Mouse (Mus musculus) ES-CJ7 (cell line): ENCODE measurements around the gene Arhgap42.

Source experiments
- DNase-seq: peaks from one replicate; pipeline ENCODE4 v3.0.0; 2011; ENCODE audit warnings: low read depth, low spot score

Gene Arhgap42

DNA sequence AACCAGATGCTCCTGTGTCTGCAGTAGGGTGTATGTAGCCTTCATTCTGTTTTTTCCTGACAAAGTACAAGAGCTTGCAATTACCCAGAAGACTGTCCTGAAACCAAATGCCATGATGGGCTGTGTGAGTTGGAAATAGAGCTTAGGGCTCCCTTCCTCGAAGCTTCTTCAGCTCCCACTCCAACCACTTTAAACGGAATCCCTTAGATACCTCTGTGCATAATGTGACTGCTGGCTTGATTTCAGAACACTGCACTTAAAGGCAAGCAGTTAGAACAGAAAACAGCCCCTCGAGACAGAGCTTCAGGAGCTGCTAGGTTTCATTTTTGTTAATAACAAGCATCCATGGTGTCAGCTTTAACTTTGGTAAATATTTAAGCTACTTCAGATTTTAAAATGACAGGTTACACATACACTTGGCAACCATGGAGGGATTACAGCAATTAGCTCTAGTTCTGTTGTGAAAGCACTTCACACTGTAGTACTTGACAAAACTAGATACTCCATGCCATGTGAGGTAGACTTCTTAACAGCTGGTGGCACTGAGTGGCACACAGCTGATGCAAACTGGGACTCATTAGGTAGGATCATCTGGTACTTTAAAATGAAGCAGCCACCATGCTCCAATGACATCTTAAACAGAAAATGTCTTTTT lies 201.8 kb downstream of the Arhgap42 start:
- DNase-seq = no peak

DNA sequence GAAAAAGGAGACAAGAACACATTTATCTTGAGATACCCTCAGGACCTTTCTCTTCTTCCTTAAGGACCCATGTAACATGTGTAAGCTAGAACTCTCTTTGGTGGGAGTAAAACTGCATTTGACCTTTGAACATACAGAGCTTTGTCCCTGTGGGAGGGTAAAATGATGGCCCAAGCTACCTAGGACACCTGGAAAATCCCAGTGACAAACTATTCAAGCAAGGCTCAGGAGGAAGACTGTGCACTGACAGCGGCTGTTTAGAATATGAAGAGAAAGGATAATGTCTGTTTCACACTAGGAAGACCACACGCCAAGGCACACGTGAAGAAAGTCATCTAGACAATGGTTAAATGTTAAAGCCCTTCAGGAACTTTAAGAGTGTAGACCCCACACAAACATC lies 211.0 kb downstream of the Arhgap42 start:
- peak; percentile 77 for DNase-seq

DNA sequence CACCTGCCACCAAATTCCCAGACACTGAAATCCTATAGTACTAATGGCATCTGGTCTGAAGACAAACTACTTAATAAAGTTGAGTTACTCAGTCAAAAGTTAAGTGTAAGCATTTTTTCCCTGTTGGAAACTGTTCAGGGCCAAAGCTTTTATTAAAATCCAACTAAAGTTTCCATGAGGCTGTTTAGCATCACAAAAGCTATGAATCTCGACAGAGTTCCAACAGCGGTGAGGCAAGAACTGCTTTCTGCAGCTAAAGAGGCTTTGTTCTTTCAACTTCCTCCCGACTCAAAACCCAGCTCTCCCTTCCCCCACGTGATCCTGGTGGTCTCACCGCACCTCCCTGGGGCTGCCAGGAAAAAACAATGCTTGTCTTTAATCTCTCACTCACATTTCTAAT lies 211.5 kb downstream of the Arhgap42 start:
- peak; percentile 87 for DNase-seq

DNA sequence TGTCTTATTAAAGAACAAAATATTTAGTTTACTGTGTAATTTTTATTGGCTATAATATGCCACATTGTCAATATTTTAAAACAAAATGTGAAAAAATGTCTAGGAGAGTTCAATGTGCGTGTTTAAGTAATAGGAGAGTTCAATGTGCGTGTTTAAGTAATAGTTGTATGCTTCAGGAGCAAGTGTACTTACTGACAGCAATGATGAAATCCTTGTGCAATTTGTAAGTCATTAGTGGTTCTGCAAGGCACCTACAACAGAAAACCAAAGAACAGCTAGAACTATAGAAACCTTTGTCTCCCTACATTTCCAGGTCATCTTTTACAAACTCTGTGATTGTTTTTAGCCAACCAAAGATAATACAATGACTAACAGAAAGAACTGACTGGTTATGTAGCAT lies 223.8 kb downstream of the Arhgap42 start:
- no peak for DNase-seq

DNA sequence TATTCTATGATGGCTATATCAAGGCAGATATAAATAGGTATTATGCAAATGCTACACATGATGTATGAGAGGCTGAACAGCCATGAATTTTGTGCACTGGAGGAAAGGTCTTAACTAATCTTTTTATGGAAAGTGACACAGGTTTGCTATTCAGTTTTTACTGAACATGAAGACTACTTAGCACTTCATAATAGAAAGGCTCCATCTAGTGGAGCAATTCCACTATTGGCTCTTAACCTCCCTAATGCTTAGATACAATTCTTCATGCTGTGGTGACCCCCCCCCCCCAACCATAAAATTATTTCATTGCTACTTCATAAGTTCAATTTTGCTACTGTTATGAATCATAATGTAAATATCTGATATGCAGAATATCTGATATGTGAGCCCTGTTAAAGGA lies 237.7 kb downstream of the Arhgap42 start:
- DNase-seq = no peak

DNA sequence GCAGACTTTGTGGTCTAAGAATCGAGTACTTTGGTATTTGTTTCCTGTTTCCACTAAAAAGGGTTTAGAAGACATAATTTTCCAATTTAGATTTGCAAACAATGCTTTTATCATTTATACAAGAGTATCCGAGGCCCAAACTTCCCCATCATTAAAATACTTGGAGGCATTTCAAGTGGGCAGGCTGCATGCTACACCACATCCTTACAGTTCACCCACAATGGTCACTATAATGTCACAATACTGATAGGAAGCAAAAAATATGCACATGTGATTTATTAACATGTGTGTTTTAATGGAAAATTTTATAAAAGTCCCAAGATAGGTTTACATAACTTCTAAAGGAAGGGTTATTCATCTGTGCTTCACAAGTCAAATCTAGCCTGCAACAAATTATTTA lies 242.4 kb downstream of the Arhgap42 start:
- no peak for DNase-seq

DNA sequence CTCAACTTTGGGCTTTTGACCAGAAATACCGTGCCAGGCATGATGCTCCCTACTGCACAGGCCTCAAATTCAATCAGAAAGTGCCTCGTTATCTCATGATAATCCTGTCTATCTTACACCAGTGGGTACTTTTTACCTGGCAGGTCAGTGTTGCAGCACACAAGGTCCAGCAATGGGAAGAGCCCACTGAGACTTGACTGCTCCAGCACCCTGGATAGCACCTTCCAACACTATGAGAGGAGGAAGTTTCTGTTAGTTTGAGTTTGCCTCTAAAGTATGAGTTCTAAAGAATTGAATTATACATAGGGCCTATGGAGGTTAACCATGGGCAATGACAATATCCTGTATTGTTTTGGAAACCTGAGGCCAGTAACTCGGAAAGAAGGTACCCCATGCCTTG lies 256.6 kb downstream of the Arhgap42 start:
- no peak for DNase-seq

DNA sequence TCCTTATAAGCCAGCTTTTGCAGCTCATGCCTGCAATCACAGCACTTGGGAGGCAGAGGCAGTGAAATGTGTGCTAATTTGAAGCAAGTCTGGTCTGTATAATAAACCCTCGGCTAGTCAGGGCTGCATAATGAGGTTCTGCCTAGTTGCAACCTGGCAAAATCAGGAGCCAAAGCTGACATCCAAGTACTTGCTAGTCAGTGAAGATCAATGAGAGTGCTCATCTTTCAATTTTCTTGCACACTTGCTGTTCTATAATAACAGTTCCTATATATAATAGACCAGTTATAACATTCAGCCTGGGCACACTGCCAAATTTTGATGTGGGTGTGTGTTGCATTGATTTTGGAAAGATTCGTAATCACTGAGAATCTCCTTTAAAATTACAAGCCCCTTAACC lies 261.1 kb downstream of the Arhgap42 start:
- no peak for DNase-seq

DNA sequence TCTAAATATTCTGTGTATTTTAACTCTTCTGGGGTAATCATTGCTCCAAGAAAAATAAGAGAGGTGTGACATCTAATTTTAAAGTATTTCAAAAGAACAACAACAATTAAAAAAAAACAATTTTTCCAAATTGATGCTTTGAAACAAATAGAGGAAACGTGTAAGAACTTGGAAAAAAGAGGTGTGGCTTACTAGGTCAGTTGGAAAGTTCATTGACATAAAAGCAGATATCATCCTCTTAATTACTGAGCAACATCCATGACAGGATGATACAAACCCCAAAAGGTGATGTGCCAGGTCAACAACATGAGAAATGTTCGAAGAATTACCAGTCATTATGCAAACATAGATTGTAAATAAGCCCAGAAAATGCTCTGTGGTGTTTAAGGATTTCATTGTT lies 267.4 kb downstream of the Arhgap42 start, which contains the start of gene Gm16485:
Gene Gm16485, plus strand, starts transcription at position 301 of the 400 bp plus-strand sequence.
- DNase-seq = no peak

DNA sequence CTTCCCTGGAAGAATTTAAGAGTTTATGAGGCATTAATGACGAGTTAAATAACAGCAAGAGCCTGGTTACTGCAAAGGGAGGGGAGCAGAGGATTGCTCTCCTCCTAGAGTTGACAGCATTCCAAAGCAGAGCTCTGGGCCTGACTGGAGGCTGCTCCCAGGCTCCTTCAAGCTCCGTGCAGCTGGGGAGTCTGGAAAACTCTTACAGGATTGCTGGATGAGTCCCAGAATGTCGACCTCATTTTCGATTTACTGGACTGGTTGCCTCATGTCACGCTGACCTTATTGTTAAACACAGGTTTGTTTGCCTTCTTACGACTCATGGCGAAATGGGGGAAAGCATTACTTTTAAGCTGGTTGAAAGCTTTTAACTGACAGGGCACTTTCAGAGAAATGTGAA lies 268.7 kb downstream of the Arhgap42 start:
- DNase-seq = no peak

DNA sequence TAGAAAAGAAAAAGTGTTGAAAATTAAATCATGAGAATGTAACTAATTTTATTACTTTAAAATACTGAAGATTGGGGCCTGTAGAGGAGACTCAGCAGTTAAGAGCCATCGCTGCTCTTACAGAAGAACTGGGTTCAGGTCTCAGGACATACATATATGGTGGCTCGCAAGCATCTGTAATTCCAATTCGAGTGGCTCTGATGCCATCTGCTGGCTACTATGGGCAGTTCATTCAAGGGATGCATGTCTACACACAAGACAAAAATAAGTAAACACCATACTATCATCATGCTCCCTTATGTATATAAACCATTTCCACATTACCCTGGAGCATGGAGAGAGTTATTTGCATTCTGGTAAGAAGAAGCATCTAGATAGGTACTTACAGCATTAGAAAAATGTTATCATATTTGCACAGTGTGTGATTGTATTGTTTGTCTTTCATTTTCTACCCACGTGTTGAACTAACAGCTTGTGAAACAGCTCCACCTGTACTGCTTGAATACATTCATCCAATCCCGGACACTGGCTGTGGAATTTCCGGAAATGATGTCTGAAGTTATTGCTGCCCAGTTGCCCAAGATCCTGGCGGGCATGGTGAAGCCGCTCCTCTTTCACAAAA lies 274.3 kb downstream of the Arhgap42 start:
- DNase-seq = peak; percentile 73

DNA sequence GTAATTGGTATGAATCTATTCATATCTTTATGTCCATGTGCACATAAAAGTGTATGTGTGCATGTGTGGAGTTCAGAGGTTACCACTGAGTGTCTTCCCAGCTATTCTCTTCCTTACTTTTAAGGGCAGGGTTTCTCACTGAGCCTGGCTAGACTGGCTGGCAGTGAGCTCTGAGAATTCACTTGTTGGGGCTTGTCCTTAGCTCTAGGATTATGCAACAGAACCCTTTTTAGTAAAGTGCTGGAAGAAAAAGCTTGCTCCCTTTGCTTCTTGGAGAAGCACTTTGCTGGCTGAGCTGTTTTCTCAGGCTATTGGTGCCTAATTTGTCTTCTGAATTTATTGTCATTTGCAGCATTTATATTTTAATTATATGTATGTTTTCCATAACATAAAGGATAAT lies 285.6 kb downstream of the Arhgap42 start:
- no peak for DNase-seq
